Mouse (Mus musculus) MEL (cell line): ENCODE data around the gene Psg26. TPM values are rescaled to one million over a fixed set of nuclear protein-coding genes. Genes with fewer than 3 reads are reported as not detected.

Experiments
- DNase-seq: peaks from one replicate; pipeline ENCODE4 v3.0.0; 2011; ENCODE audit warnings: low read depth, low spot score
- H3K27ac ChIP-seq: 2 replicates; pipeline ENCODE4 v1.5.1; 2012; ENCODE audit warnings: low read depth, mild to moderate bottlenecking, control low read depth, low read length, moderate library complexity; ENCODE audit not compliant: control insufficient read depth
- H3K27me3 ChIP-seq, 2 experiments: fragments of 150-350 bp in 1 of 2; sonication (generic) in 1 of 2; 2 replicates each; pipeline ENCODE4 v1.6.1; 2012; ENCODE audit warnings: low read length in 2 of 2, mild to moderate bottlenecking in 2 of 2, improper control_type of control experiment in 1 of 2, moderate library complexity in 1 of 2; ENCODE audit not compliant: insufficient read depth in 2 of 2, control insufficient read depth in 1 of 2
- H3K36me3 ChIP-seq, 2 experiments: 2 replicates each; pipeline ENCODE4 v1.6.1; 2012 to 2014; ENCODE audit warnings: low read length in 2 of 2, improper control_type of control experiment in 1 of 2, inconsistent platforms in 1 of 2, mild to moderate bottlenecking in 1 of 2; ENCODE audit not compliant: insufficient read depth in 2 of 2, control insufficient read depth in 1 of 2
- H3K4me1 ChIP-seq, 2 experiments: fragments of 150-350 bp in 1 of 2; sonication (generic) in 1 of 2; 2 replicates each; pipeline ENCODE4 v1.6.1; 2012; ENCODE audit warnings: low read length in 2 of 2, improper control_type of control experiment in 1 of 2, mild to moderate bottlenecking in 1 of 2; ENCODE audit not compliant: insufficient read depth in 2 of 2, control insufficient read depth in 1 of 2
- H3K4me3 ChIP-seq, 2 experiments: fragments of 150-350 bp in 1 of 2; sonication (generic) in 1 of 2; 2 replicates each; pipeline ENCODE4 v1.5.1; 2012; ENCODE audit warnings: low read depth in 2 of 2, low read length in 2 of 2, mild to moderate bottlenecking in 2 of 2, moderate library complexity in 2 of 2, control low read depth in 1 of 2, improper control_type of control experiment in 1 of 2; ENCODE audit not compliant: control insufficient read depth in 1 of 2, insufficient read depth in 1 of 2
- H3K79me2 ChIP-seq: 2 replicates; pipeline ENCODE4 v1.6.1; 2012; ENCODE audit warnings: mild to moderate bottlenecking, low read length, moderate library complexity; ENCODE audit not compliant: control insufficient read depth, poor library complexity, insufficient read depth
- H3K9ac ChIP-seq: 2 replicates; pipeline ENCODE4 v1.6.1; 2012; ENCODE audit warnings: low read depth, mild to moderate bottlenecking, control low read depth, low read length, moderate library complexity; ENCODE audit not compliant: control insufficient read depth, poor library complexity, severe bottlenecking
- H3K9me3 ChIP-seq: fragments of 150-350 bp; sonication (generic); replicated peaks from 2 replicates; pipeline ENCODE4 v1.6.1; 2012; ENCODE audit warnings: mild to moderate bottlenecking, low read length, improper control_type of control experiment, moderate library complexity; ENCODE audit not compliant: insufficient read depth
- BHLHE40 ChIP-seq: IDR thresholded peaks from 2 replicates; pipeline ENCODE4 v1.6.1; 2012; ENCODE audit warnings: low read depth, mild to moderate bottlenecking, inconsistent platforms, low read length, improper control_type of control experiment, borderline replicate concordance
- CHD2 ChIP-seq: IDR thresholded peaks from 2 replicates; pipeline ENCODE4 v1.6.1; 2011; ENCODE audit warnings: low read length, improper control_type of control experiment
- E2F4 ChIP-seq: IDR thresholded peaks from 2 replicates; pipeline ENCODE4 v1.6.1; 2011; ENCODE audit warnings: low read depth, low read length, improper control_type of control experiment, borderline replicate concordance
- EP300 ChIP-seq, 2 experiments: IDR thresholded peaks; 2 replicates each; pipeline ENCODE4 v1.6.1; 2011; ENCODE audit warnings: improper control_type of control experiment in 2 of 2, low read length in 2 of 2, low read depth in 1 of 2, mild to moderate bottlenecking in 1 of 2
- ETS1 ChIP-seq: IDR thresholded peaks from 2 replicates; pipeline ENCODE4 v1.6.1; 2012; ENCODE audit warnings: low read depth, mild to moderate bottlenecking, inconsistent platforms, low read length, improper control_type of control experiment, moderate library complexity
- GABPA ChIP-seq: IDR thresholded peaks from 2 replicates; pipeline ENCODE4 v1.6.1; 2012; ENCODE audit warnings: low read depth, mild to moderate bottlenecking, inconsistent platforms, low read length, improper control_type of control experiment, moderate library complexity
- HCFC1 ChIP-seq: IDR thresholded peaks from 2 replicates; pipeline ENCODE4 v1.6.1; 2012; ENCODE audit warnings: low read depth, mild to moderate bottlenecking, inconsistent platforms, low read length, improper control_type of control experiment, moderate library complexity
- KAT2A ChIP-seq: conservative IDR thresholded peaks from 2 replicates; pipeline ENCODE4 v1.6.1; 2012; ENCODE audit warnings: low read depth, low read length, improper control_type of control experiment, inconsistent platforms
- MAX ChIP-seq: IDR thresholded peaks from 2 replicates; pipeline ENCODE4 v1.6.1; 2011; ENCODE audit warnings: low read length, improper control_type of control experiment
- MAZ ChIP-seq: IDR thresholded peaks from 2 replicates; pipeline ENCODE4 v1.6.1; 2012; ENCODE audit warnings: low read depth, mild to moderate bottlenecking, inconsistent platforms, low read length, improper control_type of control experiment
- MEF2A ChIP-seq: IDR thresholded peaks from 2 replicates; pipeline ENCODE4 v1.6.1; 2014; ENCODE audit warnings: low read depth, mild to moderate bottlenecking, inconsistent platforms, low read length, improper control_type of control experiment; ENCODE audit not compliant: poor library complexity, insufficient replicate concordance, severe bottlenecking; ENCODE audit errors: extremely low read depth
- MXI1 ChIP-seq: IDR thresholded peaks from 2 replicates; pipeline ENCODE4 v1.6.1; 2011; ENCODE audit warnings: mild to moderate bottlenecking, low read depth, low read length, improper control_type of control experiment
- MYC ChIP-seq: IDR thresholded peaks from 2 replicates; pipeline ENCODE4 v1.6.1; 2011; ENCODE audit warnings: low read depth, mild to moderate bottlenecking, low read length, improper control_type of control experiment, moderate library complexity
- NELFE ChIP-seq: IDR thresholded peaks from 2 replicates; pipeline ENCODE4 v1.6.1; 2011; ENCODE audit warnings: low read depth, low read length, improper control_type of control experiment
- POLR2A ChIP-seq, 2 experiments: IDR thresholded peaks; 2 replicates each; pipeline ENCODE4 v1.6.1; 2011 to 2012; ENCODE audit warnings: low read length in 2 of 2, mild to moderate bottlenecking in 2 of 2, control low read depth in 1 of 2, improper control_type of control experiment in 1 of 2, low read depth in 1 of 2, moderate library complexity in 1 of 2; ENCODE audit not compliant: control insufficient read depth in 1 of 2, insufficient read depth in 1 of 2, poor library complexity in 1 of 2
- POLR2AphosphoS2 ChIP-seq: IDR thresholded peaks from 2 replicates; pipeline ENCODE4 v1.6.1; 2011; ENCODE audit warnings: low read length, improper control_type of control experiment
- POLR2AphosphoS5 ChIP-seq: IDR thresholded peaks from 2 replicates; pipeline ENCODE4 v1.6.1; 2012; ENCODE audit warnings: low read depth, borderline replicate concordance, mild to moderate bottlenecking, inconsistent platforms, low read length, moderate library complexity, mixed read lengths
- RAD21 ChIP-seq: IDR thresholded peaks from 2 replicates; pipeline ENCODE4 v1.6.1; 2011; ENCODE audit warnings: mild to moderate bottlenecking, low read depth, low read length, improper control_type of control experiment
- RCOR1 ChIP-seq: IDR thresholded peaks from 2 replicates; pipeline ENCODE4 v1.6.1; 2012; ENCODE audit warnings: low read depth, mild to moderate bottlenecking, inconsistent platforms, low read length, improper control_type of control experiment
- SMC3 ChIP-seq: IDR thresholded peaks from 2 replicates; pipeline ENCODE4 v1.6.1; 2011; ENCODE audit warnings: low read depth, low read length, improper control_type of control experiment
- TBP ChIP-seq: IDR thresholded peaks from 2 replicates; pipeline ENCODE4 v1.8.0; 2011; ENCODE audit warnings: low read depth, low read length, improper control_type of control experiment
- TCF12 ChIP-seq: IDR thresholded peaks from 2 replicates; pipeline ENCODE4 v1.6.1; 2014; ENCODE audit warnings: low read depth, mild to moderate bottlenecking, inconsistent platforms, low read length, improper control_type of control experiment, moderate library complexity
- USF2 ChIP-seq, 2 experiments: IDR thresholded peaks; 2 replicates each; pipeline ENCODE4 v1.6.1; 2011 to 2012; ENCODE audit warnings: improper control_type of control experiment in 2 of 2, low read length in 2 of 2, borderline replicate concordance in 1 of 2, inconsistent platforms in 1 of 2, low read depth in 1 of 2, mild to moderate bottlenecking in 1 of 2; ENCODE audit not compliant: insufficient read depth in 1 of 2
- ZKSCAN1 ChIP-seq: IDR thresholded peaks from 2 replicates; pipeline ENCODE4 v1.6.1; 2012; ENCODE audit warnings: low read depth, mild to moderate bottlenecking, inconsistent platforms, low read length, improper control_type of control experiment, moderate library complexity
- ZMIZ1 ChIP-seq: IDR thresholded peaks from 2 replicates; pipeline ENCODE4 v1.6.1; 2012; ENCODE audit warnings: low read depth, mild to moderate bottlenecking, inconsistent platforms, low read length, improper control_type of control experiment, moderate library complexity
- polyA plus RNA-seq, 2 experiments: library from polyadenylated mRNA; stranded (reverse) in 1 of 2; unstranded in 1 of 2; fragments of >175 nt in 1 of 2; fragments of >200 nt in 1 of 2; gene quantifications; 2 replicates each; pipeline versions ENCODE4 v1.2.1 to v1.2.4; 2012; ENCODE audit warnings: low replicate concordance in 2 of 2, low read depth in 1 of 2; ENCODE audit not compliant: insufficient read length in 2 of 2, insufficient read depth in 1 of 2, missing spikeins in 1 of 2
- total RNA-seq: library from RNA; depleted of rRNA; stranded (reverse); fragments of 300-350 nt; gene quantifications from 2 replicates; pipeline ENCODE4 v1.2.3, GENCODE M21; 2012; rRNA removed

Psg26 gene
- not detected in 2 replicates for total RNA-seq
- polyA plus RNA-seq = not detected

- TF ChIP-seq GABPA (no peak), MYC (no peak), HCFC1 (no peak), ZKSCAN1 (no peak), ZMIZ1 (no peak), RAD21 (no peak), MEF2A (no peak), BHLHE40 (no peak), MXI1 (no peak), TCF12 (no peak), POLR2AphosphoS5 (no peak), RCOR1 (no peak), EP300 (IDR thresholded peaks at IDR 0.05; ENCODE audit: low read depth in 1 of 2, low read length in 2 of 2) (no peak), SMC3 (no peak), TBP (no peak), USF2 (IDR thresholded peaks at IDR 0.05; ENCODE audit: borderline replicate concordance in 1 of 2, insufficient read depth in 1 of 2, low read depth in 1 of 2, low read length in 2 of 2) (no peak), ETS1 (no peak), POLR2A (IDR thresholded peaks at IDR 0.05; ENCODE audit: control insufficient read depth in 1 of 2, insufficient read depth in 1 of 2, low read depth in 1 of 2, low read length in 2 of 2, poor library complexity in 1 of 2) (no peak), CHD2 (no peak), MAX (no peak)
- no peak within 1 kb of the TSS for H3K27ac ChIP-seq
- H3K9ac ChIP-seq = no peak within 1 kb of the TSS
- no peaks in the 10 kb centered on the region for H3K9me3 ChIP-seq
- H3K4me1 ChIP-seq = no peaks in the 10 kb centered on the region
- no peak for DNase-seq
- no peak within 1 kb of the TSS for H3K4me3 ChIP-seq
- no peaks in the 10 kb centered on the region for H3K27me3 ChIP-seq
- no peaks in the 10 kb centered on the region for H3K79me2 ChIP-seq
- H3K36me3 ChIP-seq = no peaks in the 10 kb centered on the region
Observed at GRCm38 (mm10) chr7:18484077-18484476, at the start of gene Psg26. Psg26 (minus strand) TSS chr7:18484177.

- Histone ChIP-seq H3K9ac (no peak overlapping the region), H3K4me1 (no peaks in the 10 kb centered on the region), H3K79me2 (no peaks in the 10 kb centered on the region), H3K4me3 (no peak overlapping the region), H3K27ac (no peak overlapping the region), H3K27me3 (no peaks in the 10 kb centered on the region), H3K36me3 (no peaks in the 10 kb centered on the region), H3K9me3 (no peaks in the 10 kb centered on the region)
- DNase-seq = no peak
- no peak for TF ChIP-seq ETS1
- TF ChIP-seq MXI1 = no peak
- no peak for TF ChIP-seq ZMIZ1
- no peak for TF ChIP-seq MAZ
- no peak for TF ChIP-seq E2F4
- TF ChIP-seq POLR2AphosphoS2 = no peak
- no peak for TF ChIP-seq MYC
- TF ChIP-seq NELFE = no peak
- no peak for TF ChIP-seq KAT2A
Observed at GRCm38 (mm10) chr7:18533420-18533819, 49.4 kb upstream of the Psg26 start.
